Mouse (Mus musculus) forebrain, embryonic 13.5 days (tissue): ENCODE data around the gene Lyrm4. TPM values are rescaled to one million over a fixed set of nuclear protein-coding genes. Genes with fewer than 3 reads are reported as not detected.
"Not testable (repeated sequence)": the region's sequence is repeated elsewhere in the genome, so short reads cannot be mapped to it uniquely, and the experiment has no call there.

Experiments used
- ATAC-seq: fragments of 200-750 bp; cut with Nextera tagmentation; 2 replicates; pipeline ENCODE4 v1.8.0; 2017
- H3K27ac ChIP-seq: fragments of 300-500 bp; sonication (generic); 2 replicates; pipeline ENCODE4 v1.5.1; 2015; ENCODE audit warnings: inconsistent platforms, mild to moderate bottlenecking, moderate library complexity
- H3K27me3 ChIP-seq: fragments of 300-500 bp; sonication (generic); 2 replicates; pipeline ENCODE4 v1.6.1; 2015; ENCODE audit warnings: mild to moderate bottlenecking, inconsistent platforms
- H3K36me3 ChIP-seq: fragments of 300-500 bp; sonication (generic); 2 replicates; pipeline ENCODE4 v1.6.1; 2015; ENCODE audit warnings: mild to moderate bottlenecking, inconsistent platforms; ENCODE audit not compliant: poor library complexity, severe bottlenecking
- H3K4me1 ChIP-seq: fragments of 300-500 bp; sonication (generic); 2 replicates; pipeline ENCODE4 v1.6.1; 2015; ENCODE audit warnings: inconsistent platforms
- H3K4me2 ChIP-seq: fragments of 300-500 bp; sonication (generic); 2 replicates; pipeline ENCODE4 v1.6.1; 2015; ENCODE audit warnings: inconsistent platforms, mild to moderate bottlenecking, moderate library complexity
- H3K4me3 ChIP-seq: fragments of 300-500 bp; sonication (generic); 2 replicates; pipeline ENCODE4 v1.5.1; 2015; ENCODE audit warnings: mild to moderate bottlenecking, inconsistent platforms
- H3K9ac ChIP-seq: fragments of 300-500 bp; sonication (generic); 2 replicates; pipeline ENCODE4 v1.6.1; 2015; ENCODE audit warnings: mild to moderate bottlenecking, inconsistent platforms
- H3K9me3 ChIP-seq: fragments of 300-500 bp; sonication (generic); replicated peaks from 2 replicates; pipeline ENCODE4 v1.6.1; 2016; ENCODE audit warnings: inconsistent platforms
- WGBS: fragments of 180-500 bp; shearing (Covaris S2); methylation state at CpG from one replicate; pipeline ENCODE4 v1.1.7; 2015; 5-methylcytosine and 5-hydroxymethylcytosine counted together
- polyA plus RNA-seq: library from polyadenylated mRNA; unstranded; fragments of >200 nt; fragmentation: Nextera tagmentation; extraction: Ambion mirVana; gene quantifications from 2 replicates; pipeline ENCODE4 v1.2.1, GENCODE M21; 2015

The Lyrm4 gene
- polyA plus RNA-seq, 1 experiment from 2014 or later: 31.3 TPM

DNA sequence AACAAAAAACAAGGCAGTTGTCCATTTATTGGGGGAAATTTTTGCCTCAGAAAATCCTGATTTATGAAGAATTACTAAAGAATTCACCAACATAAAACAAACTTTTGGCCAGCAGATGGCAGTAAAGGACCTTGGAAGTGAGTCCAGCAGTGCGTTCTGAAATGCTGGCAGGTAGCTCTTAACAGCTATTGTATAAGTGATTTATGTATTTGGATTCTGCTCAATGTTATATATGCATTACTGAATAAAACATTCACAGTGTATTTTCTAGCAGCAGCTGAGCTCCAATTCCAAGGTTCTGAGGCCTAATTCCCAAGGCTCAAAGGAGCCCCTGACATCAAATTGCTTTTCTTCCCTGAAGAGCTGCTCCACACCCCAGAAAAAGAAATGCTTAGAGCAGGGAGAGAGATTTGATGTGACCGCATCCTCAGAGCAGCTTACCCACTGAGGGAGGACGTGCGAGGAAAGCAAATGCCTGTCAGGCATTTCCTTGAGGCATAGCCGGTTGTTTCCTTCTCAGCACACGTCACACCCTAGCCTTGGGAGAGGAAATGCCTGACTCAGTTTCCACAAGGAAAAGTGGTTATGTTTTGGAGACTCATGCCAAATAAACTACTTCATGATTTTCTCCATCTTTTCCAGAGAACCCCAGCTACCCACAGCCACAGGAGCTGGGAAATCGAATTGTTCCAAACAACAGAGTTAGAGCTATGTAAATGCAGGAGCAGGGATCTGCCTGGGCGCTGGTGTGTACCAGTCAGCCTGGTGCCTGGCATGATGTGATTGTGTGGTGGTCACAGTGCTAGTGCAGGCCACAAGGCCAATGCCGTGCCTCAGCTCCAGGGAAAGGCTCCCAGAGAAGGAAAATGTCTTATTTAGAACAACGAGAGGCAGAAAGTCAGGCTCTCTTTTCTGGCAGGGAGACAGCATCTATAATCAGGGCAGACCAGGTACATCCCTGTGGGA is 97.7 kb downstream of the Lyrm4 start:
- peaks cover 12% of the 10 kb centered on the region for H3K4me1 ChIP-seq
- no peaks in the 10 kb centered on the region for H3K27me3 ChIP-seq
- peak overlapping the region; percentile 69 for H3K27ac ChIP-seq
- no peaks in the 10 kb centered on the region for H3K9me3 ChIP-seq
- H3K4me3 ChIP-seq: no peak overlapping the region
- H3K36me3 ChIP-seq: no peaks in the 10 kb centered on the region
- peak overlapping the region; percentile 4; the same call in 1 of the 2 replicates for H3K9ac ChIP-seq
- H3K4me2 ChIP-seq: no peak overlapping the region
- ATAC-seq: peak; percentile 85
- 59% methylated on average over 10 of the region's 10 CpGs for WGBS

DNA sequence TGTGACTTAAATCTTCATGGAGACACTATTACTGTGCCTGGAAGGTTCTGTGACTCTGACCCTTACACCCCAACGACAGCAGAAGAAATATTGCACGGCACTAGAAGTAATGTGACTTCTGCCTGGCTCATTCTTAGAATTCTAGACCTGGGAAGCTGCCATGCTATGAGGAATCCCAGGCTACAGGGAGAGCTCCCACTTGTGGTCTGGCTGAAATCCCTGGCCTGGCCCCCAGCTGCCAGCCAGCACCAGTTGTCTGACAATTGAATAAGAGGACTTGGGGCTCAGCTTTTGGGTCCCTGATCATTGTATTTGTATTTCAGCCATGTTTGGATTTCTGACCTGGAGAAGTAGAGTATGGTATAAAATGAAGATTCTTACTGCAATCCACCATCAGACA is 99.3 kb downstream of the Lyrm4 start:
- Histone ChIP-seq H3K4me2 (no peak overlapping the region), H3K27me3 (no peaks in the 10 kb centered on the region), H3K4me3 (no peak overlapping the region), H3K27ac (no peak overlapping the region), H3K9me3 (no peaks in the 10 kb centered on the region), H3K9ac (no peak overlapping the region), H3K36me3 (no peaks in the 10 kb centered on the region), H3K4me1 (peaks cover 12% of the 10 kb centered on the region)
- ATAC-seq: no peak
- 90% methylated on average over 2 of the region's 2 CpGs for WGBS

DNA sequence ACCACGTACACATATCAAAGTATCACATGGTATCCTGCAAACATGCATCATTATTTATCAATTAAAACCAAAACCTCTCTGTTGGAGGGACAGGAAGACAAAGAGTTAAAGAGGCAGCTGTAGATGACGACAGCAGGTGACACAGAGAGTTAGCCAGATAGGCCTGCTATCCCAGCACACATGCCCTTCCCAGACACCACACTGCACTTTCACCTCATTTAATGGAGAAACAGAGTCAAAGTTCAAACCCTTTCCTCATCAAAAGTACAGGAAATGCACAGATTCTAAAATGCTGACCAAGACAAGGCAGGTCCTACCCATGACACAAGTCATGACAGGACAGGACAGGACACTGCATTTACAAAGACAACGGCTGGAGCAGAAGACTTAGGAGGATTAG is 101.7 kb downstream of the Lyrm4 start:
- H3K4me2 ChIP-seq: no peak overlapping the region
- ATAC-seq: no peak
- WGBS: 78% methylated on average over 3 of the region's 3 CpGs
- no peak overlapping the region for H3K27ac ChIP-seq
- H3K27me3 ChIP-seq: no peaks in the 10 kb centered on the region
- H3K36me3 ChIP-seq: no peaks in the 10 kb centered on the region
- no peak overlapping the region for H3K4me3 ChIP-seq
- no peak overlapping the region for H3K9ac ChIP-seq
- no peaks in the 10 kb centered on the region for H3K9me3 ChIP-seq
- H3K4me1 ChIP-seq: peaks cover 12% of the 10 kb centered on the region

DNA sequence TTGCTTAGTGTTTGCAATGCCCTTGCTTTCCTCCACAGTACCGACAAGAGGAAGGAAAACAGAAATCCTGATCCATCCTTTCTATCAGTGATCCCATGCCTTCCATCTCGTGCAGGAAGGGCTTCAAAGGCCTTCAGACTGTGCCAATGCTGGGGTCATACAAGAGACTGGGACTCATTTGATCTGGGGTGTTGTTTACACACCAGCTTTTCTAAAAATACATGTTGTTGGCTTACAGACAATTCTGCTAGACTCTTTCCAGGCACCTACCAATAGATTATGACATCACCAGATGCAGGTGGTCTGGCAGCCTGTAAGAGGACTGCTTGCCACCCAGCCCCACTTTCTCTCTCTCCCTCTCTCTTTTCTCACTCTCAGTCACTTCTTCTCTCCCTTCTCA is 107.3 kb downstream of the Lyrm4 start:
- Histone ChIP-seq H3K9me3 (no peaks in the 10 kb centered on the region), H3K9ac (no peak overlapping the region), H3K27me3 (no peaks in the 10 kb centered on the region), H3K27ac (no peak overlapping the region), H3K4me3 (no peak overlapping the region), H3K36me3 (no peaks in the 10 kb centered on the region), H3K4me1 (no peaks in the 10 kb centered on the region), H3K4me2 (no peak overlapping the region)
- WGBS: 82% methylated on average over 2 of the region's 2 CpGs
- ATAC-seq: no peak

DNA sequence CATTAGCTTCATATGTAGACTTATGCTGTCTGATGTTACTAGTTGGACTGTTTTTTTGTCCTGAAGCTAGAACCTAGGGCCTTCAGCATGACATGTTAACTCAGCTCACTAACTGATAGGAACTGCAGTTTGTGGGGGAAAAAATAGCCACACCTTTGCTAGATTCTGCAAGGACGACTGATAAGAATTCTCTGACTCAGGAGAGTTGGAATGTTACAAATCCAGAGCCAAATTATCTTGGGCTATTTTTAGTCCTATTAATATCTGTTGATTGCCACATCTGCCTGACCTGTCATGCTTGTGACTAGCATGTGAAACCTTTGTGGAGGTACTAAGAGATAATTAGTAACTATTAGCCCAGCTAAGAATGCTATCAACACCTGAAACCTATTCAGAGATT is 116.5 kb downstream of the Lyrm4 start:
- Histone ChIP-seq H3K9me3 (no peaks in the 10 kb centered on the region), H3K4me1 (peaks cover 5% of the 10 kb centered on the region; the same call in 1 of the 2 replicates), H3K27ac (no peak overlapping the region), H3K36me3 (no peaks in the 10 kb centered on the region), H3K9ac (no peak overlapping the region), H3K27me3 (no peaks in the 10 kb centered on the region), H3K4me3 (no peak overlapping the region), H3K4me2 (no peak overlapping the region)
- 85% methylated on average over 1 of the region's 1 CpGs for WGBS
- ATAC-seq: no peak

DNA sequence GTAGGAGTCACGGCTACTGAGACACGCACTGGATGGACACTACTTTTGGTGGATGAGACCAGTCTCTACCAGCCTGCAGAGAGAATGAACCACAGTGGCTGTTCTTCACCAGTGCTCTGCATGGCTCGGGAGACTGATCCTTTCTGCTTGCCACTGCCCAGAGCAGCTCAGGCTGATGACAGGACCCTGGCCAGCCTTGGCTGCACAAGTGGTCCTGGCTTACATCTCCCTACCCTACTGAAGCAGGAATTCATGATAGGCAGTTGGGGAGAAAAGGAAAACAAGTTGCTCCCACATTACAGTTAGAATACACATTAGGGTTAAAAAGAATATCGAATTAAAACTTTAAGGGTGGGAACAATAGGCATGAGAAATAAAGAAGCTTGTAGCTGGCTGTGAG is 119.7 kb downstream of the Lyrm4 start:
- ATAC-seq: no peak
- H3K9ac ChIP-seq: no peak overlapping the region
- peaks cover 15% of the 10 kb centered on the region; the same call in 1 of the 2 replicates for H3K4me1 ChIP-seq
- no peaks in the 10 kb centered on the region for H3K36me3 ChIP-seq
- no peaks in the 10 kb centered on the region for H3K27me3 ChIP-seq
- no peak overlapping the region for H3K4me2 ChIP-seq
- no peaks in the 10 kb centered on the region; the same call in 1 of the 2 replicates for H3K9me3 ChIP-seq
- no peak overlapping the region for H3K4me3 ChIP-seq
- H3K27ac ChIP-seq: no peak overlapping the region
- 94% methylated on average over 4 of the region's 4 CpGs for WGBS

DNA sequence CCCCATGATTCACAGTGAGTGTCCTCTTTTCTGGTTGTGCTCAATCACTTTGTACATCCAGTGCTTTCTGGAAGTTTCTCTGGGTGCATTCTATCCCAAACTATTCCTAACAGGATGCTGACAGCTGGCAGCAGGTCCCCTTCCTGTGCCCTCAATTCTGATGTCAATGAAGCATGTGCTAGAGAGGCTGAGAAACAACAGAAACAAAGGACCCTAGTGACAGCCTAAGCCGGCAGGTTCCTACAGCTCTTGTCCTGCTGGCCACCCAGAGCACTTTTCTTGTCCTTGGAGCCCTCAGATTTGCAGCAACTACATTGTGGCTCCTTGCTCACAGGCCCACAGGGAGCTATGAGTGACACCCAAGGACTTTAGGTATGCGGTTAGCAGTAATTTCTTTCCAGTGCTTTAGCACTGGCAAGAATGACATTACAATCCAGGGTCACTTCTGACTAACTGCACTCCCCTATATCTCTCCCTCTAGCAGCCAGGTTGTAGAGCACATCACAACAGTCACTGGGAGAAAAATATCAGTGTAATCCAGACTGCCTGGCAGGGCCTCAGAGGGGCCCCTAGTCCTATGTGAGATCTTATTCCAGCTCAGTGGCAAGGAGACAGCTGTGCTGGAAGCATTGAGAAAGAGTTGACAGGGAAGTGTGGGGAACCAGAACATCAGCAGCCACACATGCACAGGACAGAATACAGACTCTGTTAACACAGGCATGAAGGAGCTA is 121.5 kb downstream of the Lyrm4 start:
- no peak overlapping the region for H3K9ac ChIP-seq
- no peaks in the 10 kb centered on the region; the same call in 1 of the 2 replicates for H3K9me3 ChIP-seq
- WGBS: 45% methylated on average over 2 of the region's 2 CpGs
- no peaks in the 10 kb centered on the region for H3K27me3 ChIP-seq
- no peaks in the 10 kb centered on the region for H3K36me3 ChIP-seq
- no peak overlapping the region for H3K4me2 ChIP-seq
- H3K4me1 ChIP-seq: peaks cover 15% of the 10 kb centered on the region; the same call in 1 of the 2 replicates
- H3K27ac ChIP-seq: no peak overlapping the region
- ATAC-seq: no peak
- no peak overlapping the region for H3K4me3 ChIP-seq

DNA sequence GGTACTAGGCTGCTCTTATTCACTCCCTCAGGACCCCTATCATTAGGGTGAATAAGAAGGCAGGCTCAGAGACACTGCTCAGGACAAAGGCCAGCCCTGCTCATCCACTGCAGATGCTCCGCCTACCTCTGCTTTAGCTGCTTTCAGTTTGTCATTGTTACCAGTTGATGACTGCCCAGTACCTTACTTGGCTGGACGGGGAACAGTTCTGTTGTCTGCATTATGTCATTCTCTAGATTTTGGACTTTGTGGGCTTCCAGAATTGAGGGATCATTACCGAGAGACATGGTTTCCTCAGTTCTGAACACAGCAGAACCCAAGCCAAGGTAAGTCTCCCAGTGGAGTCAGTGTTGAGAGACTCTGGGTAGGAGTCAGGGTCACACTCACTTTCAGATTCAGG is 122.1 kb downstream of the Lyrm4 start:
- H3K27me3 ChIP-seq: no peaks in the 10 kb centered on the region
- no peaks in the 10 kb centered on the region for H3K36me3 ChIP-seq
- no peaks in the 10 kb centered on the region; the same call in 1 of the 2 replicates for H3K9me3 ChIP-seq
- H3K4me1 ChIP-seq: peaks cover 15% of the 10 kb centered on the region; the same call in 1 of the 2 replicates
- no peak for ATAC-seq
- no peak overlapping the region for H3K27ac ChIP-seq
- H3K4me2 ChIP-seq: no peak overlapping the region
- no peak overlapping the region for H3K9ac ChIP-seq
- no peak overlapping the region for H3K4me3 ChIP-seq
- 72% methylated on average over 3 of the region's 3 CpGs for WGBS

DNA sequence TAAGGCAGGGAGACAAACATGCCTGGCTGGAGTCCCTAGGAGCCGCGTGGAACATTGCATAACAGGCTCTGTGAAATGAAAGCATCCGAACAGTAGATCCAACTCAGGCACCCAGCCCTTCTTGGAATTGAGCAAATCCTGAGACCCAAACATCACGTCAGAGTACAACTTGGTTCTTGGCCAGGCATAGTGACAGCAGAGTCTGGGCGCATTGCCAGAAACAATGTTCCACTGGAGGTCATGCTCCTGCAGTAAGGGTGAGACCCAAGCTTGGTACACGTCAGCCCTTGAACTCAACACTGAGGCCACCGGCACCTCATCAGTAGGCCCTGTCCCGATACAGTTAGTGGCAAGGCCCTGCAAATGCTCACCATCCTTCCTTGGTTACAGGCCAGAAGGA is 123.3 kb downstream of the Lyrm4 start:
- H3K27ac ChIP-seq: no peak overlapping the region
- H3K36me3 ChIP-seq: no peaks in the 10 kb centered on the region
- H3K27me3 ChIP-seq: no peaks in the 10 kb centered on the region
- H3K4me3 ChIP-seq: no peak overlapping the region
- H3K4me1 ChIP-seq: peaks cover 24% of the 10 kb centered on the region; the same call in 1 of the 2 replicates
- H3K9ac ChIP-seq: no peak overlapping the region
- no peaks in the 10 kb centered on the region; the same call in 1 of the 2 replicates for H3K9me3 ChIP-seq
- peak; percentile 55 for ATAC-seq
- WGBS: 78% methylated on average over 8 of the region's 8 CpGs
- H3K4me2 ChIP-seq: no peak overlapping the region

DNA sequence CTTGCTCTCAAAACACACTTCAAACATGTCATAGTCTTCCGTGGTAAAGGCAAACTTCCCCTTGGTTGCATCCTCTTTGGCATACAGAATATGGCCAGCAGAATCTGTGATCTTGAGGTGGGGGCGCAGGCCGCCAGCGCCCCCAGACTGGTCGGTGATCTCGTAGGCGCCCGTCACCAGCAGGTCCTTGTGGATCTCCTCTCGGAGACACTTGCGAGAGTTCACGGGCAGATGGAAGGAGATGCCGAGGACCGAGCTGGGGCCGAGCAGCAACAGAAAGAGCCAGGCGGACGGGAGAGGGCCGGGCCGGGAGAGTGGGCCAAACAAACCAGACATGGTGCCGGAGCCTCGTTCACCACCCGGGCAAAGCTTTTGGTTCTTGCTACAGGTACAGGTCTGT is 126.1 kb downstream of the Lyrm4 start:
- H3K36me3 ChIP-seq, H3K27me3 ChIP-seq, H3K4me3 ChIP-seq, H3K9me3 ChIP-seq, H3K9ac ChIP-seq, H3K27ac ChIP-seq, H3K4me2 ChIP-seq, ATAC-seq: not testable (repeated sequence)
- 97% methylated on average over 21 of the region's 21 CpGs for WGBS
- peaks cover 35% of the 10 kb centered on the region; the same call in 1 of the 2 replicates for H3K4me1 ChIP-seq

DNA sequence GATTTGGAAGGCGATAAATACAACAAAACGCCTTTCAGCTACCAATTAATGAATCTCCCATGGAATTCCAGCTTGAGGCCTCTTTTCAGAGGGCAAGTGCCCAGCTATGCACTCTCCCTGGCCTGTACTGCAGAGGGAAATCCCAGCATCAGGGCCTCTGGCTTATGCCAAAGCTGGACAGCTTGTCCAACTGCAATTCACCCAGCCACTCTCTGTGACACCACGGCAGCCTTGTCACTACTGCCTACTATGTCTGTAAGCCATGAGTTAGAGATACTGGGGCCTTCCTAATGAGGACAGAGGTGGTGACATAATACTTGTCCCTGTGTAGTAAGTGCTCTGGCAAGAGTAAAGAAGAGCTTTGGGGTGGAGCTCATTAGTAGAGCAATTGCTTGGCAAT is 128.0 kb downstream of the Lyrm4 start:
- 0 out of 2 replicates have a peak, but pooled peaks have one; percentile 29 for ATAC-seq
- WGBS: 22% methylated on average over 3 of the region's 3 CpGs
- no peaks in the 10 kb centered on the region for H3K9me3 ChIP-seq
- H3K4me1 ChIP-seq: peaks cover 27% of the 10 kb centered on the region; the same call in 1 of the 2 replicates
- no peak overlapping the region for H3K4me2 ChIP-seq
- H3K27ac ChIP-seq: no peak overlapping the region
- no peak overlapping the region for H3K4me3 ChIP-seq
- no peaks in the 10 kb centered on the region for H3K36me3 ChIP-seq
- no peaks in the 10 kb centered on the region for H3K27me3 ChIP-seq
- H3K9ac ChIP-seq: no peak overlapping the region

DNA sequence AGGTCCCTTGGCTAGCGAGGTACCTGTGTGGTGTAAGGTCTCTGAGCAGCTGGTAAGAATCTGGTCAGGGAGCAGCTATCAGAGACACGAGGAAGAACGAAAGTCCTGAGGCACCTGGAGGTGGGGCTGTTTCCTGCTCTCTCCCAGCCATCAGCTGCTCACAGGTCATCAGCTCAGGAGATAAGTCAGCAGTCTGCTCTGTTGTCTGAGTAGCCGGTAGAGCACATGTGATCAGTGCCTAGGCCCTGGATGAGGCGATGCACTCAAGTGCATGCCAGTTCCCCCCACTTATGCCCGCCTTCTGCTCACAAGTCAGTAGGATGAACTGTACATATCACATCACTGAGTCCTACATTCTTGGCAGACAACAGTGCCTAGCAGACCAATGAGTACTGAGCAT is 134.3 kb downstream of the Lyrm4 start:
- no peak overlapping the region for H3K9ac ChIP-seq
- 89% methylated on average over 6 of the region's 6 CpGs for WGBS
- H3K4me2 ChIP-seq: no peak overlapping the region
- peaks cover 16% of the 10 kb centered on the region for H3K4me1 ChIP-seq
- no peak overlapping the region for H3K4me3 ChIP-seq
- no peak overlapping the region for H3K27ac ChIP-seq
- H3K9me3 ChIP-seq: no peaks in the 10 kb centered on the region
- H3K27me3 ChIP-seq: no peaks in the 10 kb centered on the region
- no peak for ATAC-seq
- H3K36me3 ChIP-seq: peaks cover 15% of the 10 kb centered on the region
